Mouse (Mus musculus): ENCODE results near the gene Brf1. TPM values are rescaled to one million over a fixed set of nuclear protein-coding genes. Genes with fewer than 3 reads are reported as not detected.

The Brf1 gene
- polyA plus RNA-seq, 1 experiment from 2014 or later: 70.1 TPM

GRCm38 (mm10) chr12:112961872-112962271 is 38.6 kb downstream of the Brf1 start:
- no peaks in the 10 kb centered on the region for H3K9me3 ChIP-seq (ENCODE audit: low read length)
- H3K4me2 ChIP-seq (replicated peaks; ENCODE audit: low read depth, low read length): no peak overlapping the region
- H3K27ac ChIP-seq (ENCODE audit: low read length): no peak overlapping the region
- no peak for ATAC-seq (ENCODE audit: low FRiP score, low TSS enrichment)
- H3K36me3 ChIP-seq (ENCODE audit: insufficient read depth, low read length): peaks cover 73% of the 10 kb centered on the region
- H3K27me3 ChIP-seq (ENCODE audit: insufficient read depth, low read length): no peaks in the 10 kb centered on the region
- WGBS: 64% methylated on average over 5 of the region's 5 CpGs
- H3K9ac ChIP-seq (replicated peaks; ENCODE audit: low read length): no peak overlapping the region
- no peak overlapping the region for H3K4me3 ChIP-seq (ENCODE audit: low read length)
- H3K4me1 ChIP-seq (ENCODE audit: insufficient read depth, low read length): no peaks in the 10 kb centered on the region

DNA sequence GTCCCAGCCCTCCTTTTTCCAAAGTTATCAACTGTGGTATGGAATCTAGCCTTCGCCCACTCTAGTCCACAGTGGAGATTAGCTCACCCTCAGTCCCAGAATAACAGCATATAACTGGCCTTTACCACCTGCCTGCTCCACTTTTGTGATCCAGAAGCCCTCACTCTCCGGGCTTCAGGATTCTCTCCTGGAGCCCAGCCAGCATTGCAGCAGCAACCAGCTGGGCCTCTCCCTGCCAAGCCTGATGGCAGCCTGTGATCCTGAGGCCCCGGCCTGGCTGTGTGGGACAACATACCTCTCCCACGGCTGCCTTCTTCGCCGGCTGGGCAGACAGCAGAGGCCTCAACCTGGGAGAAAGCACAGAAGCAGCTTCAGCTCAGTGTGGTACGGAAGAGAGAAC is 39.1 kb downstream of the Brf1 start:
- Histone ChIP-seq H3K27ac (ENCODE audit: low read length) (no peak overlapping the region), H3K9ac (replicated peaks; ENCODE audit: low read length) (no peak overlapping the region), H3K36me3 (ENCODE audit: insufficient read depth, low read length) (peaks cover 69% of the 10 kb centered on the region), H3K4me3 (ENCODE audit: low read length) (no peak overlapping the region), H3K4me1 (ENCODE audit: insufficient read depth, low read length) (no peaks in the 10 kb centered on the region), H3K4me2 (replicated peaks; ENCODE audit: low read depth, low read length) (no peak overlapping the region), H3K27me3 (ENCODE audit: insufficient read depth, low read length) (no peaks in the 10 kb centered on the region), H3K9me3 (ENCODE audit: low read length) (no peaks in the 10 kb centered on the region)
- WGBS: 79% methylated on average over 7 of the region's 7 CpGs
- no peak for ATAC-seq (ENCODE audit: low FRiP score, low TSS enrichment)

GRCm38 (mm10) chr12:112959421-112959820 is 41.1 kb downstream of the Brf1 start:
- ATAC-seq (ENCODE audit: low FRiP score, low TSS enrichment): no peak
- Histone ChIP-seq H3K4me1 (ENCODE audit: insufficient read depth, low read length) (no peaks in the 10 kb centered on the region), H3K9ac (replicated peaks; ENCODE audit: low read length) (no peak overlapping the region), H3K27ac (ENCODE audit: low read length) (no peak overlapping the region), H3K36me3 (ENCODE audit: insufficient read depth, low read length) (peaks cover 51% of the 10 kb centered on the region), H3K9me3 (ENCODE audit: low read length) (no peaks in the 10 kb centered on the region), H3K4me3 (ENCODE audit: low read length) (no peak overlapping the region), H3K27me3 (ENCODE audit: insufficient read depth, low read length) (no peaks in the 10 kb centered on the region), H3K4me2 (replicated peaks; ENCODE audit: low read depth, low read length) (no peak overlapping the region)
- 88% methylated on average over 8 of the region's 8 CpGs for WGBS

DNA sequence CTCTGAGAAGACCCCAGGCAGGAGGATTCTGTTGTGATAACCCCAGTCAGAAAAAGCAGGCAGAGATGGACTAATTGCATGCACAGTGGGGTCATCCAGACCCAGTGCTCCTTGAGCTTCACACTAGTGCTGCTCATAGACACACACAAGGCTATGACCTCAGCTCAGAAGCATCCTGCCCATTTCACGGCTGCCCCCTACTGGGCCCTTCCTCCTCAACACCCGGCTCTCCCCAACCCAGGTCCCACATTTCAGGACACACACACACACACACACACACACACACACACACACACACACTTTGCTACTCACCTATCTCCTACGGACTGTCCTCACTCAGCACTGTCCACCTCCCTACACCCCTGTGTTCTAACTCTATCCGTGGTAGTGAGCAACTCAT is 42.2 kb downstream of the Brf1 start:
- Histone ChIP-seq H3K4me2 (replicated peaks; ENCODE audit: low read depth, low read length) (no peak overlapping the region), H3K4me1 (ENCODE audit: insufficient read depth, low read length) (no peaks in the 10 kb centered on the region), H3K4me3 (ENCODE audit: low read length) (no peak overlapping the region), H3K9me3 (ENCODE audit: low read length) (no peaks in the 10 kb centered on the region), H3K36me3 (ENCODE audit: insufficient read depth, low read length) (peaks cover 40% of the 10 kb centered on the region), H3K27ac (ENCODE audit: low read length) (no peak overlapping the region), H3K27me3 (ENCODE audit: insufficient read depth, low read length) (no peaks in the 10 kb centered on the region), H3K9ac (replicated peaks; ENCODE audit: low read length) (no peak overlapping the region)
- ATAC-seq (ENCODE audit: low FRiP score, low TSS enrichment): no peak
- WGBS: 38% methylated on average over 4 of the region's 4 CpGs

DNA sequence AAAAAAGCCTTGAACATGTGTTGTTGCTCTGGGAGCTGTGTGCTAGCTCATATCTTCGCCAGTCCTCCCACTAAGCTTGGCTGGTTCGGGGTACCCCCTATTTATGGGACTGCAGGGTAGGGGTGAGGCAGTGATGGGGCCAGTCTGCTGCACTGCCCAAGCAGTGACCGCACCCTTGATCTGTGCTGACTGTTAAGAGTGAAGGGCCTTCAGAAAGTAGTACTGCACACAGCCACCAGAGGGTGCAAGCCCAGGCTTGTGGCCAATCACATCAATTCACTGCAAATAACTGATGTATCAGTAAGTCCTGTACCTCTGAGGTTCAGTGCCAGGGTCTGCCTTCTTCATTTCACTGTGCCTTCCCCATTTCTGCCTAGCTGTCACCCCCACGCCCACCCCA is 44.7 kb downstream of the Brf1 start:
- no peaks in the 10 kb centered on the region for H3K27me3 ChIP-seq (ENCODE audit: insufficient read depth, low read length)
- no peak overlapping the region for H3K4me2 ChIP-seq (replicated peaks; ENCODE audit: low read depth, low read length)
- H3K9ac ChIP-seq (replicated peaks; ENCODE audit: low read length): no peak overlapping the region
- no peaks in the 10 kb centered on the region for H3K9me3 ChIP-seq (ENCODE audit: low read length)
- H3K4me3 ChIP-seq (ENCODE audit: low read length): no peak overlapping the region
- H3K36me3 ChIP-seq (ENCODE audit: insufficient read depth, low read length): peaks cover 16% of the 10 kb centered on the region
- no peak overlapping the region for H3K27ac ChIP-seq (ENCODE audit: low read length)
- H3K4me1 ChIP-seq (ENCODE audit: insufficient read depth, low read length): peaks cover 24% of the 10 kb centered on the region
- ATAC-seq (ENCODE audit: low FRiP score, low TSS enrichment): peak; percentile 18; the same call in 1 of the 2 replicates
- 31% methylated on average over 4 of the region's 4 CpGs for WGBS

DNA sequence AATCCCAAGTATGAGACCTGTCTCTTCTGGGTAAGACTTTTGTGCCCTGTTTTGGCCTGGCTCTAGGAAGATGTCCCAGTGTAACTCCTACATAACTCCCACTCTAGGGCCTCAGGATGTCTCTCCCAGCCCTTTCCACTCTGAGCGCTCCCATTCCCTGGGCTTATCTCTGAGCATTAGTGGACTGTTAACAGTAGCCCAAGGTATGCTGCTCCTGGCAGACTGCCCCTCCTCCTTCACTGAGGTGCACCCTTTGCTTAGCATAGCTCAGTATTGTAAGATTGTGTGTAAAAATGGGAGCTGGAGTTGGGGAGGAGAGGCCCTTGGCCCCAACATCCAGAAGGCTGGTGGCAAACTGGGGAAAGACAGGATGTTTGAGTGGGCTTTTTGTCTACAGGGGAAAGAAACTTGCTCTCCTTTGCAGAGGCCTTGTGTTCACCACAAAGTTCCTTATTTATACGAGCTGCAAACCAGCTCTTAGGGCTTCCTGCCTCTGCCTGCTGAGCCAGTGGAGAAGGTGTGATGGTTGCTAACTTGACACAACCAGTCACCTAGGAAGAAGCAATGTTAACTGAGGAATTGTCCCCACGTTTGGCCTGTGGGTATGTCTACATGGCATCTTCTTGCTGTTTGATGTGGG is 47.5 kb downstream of the Brf1 start:
- H3K4me3 ChIP-seq (ENCODE audit: low read length): no peak overlapping the region
- no peak overlapping the region for H3K9ac ChIP-seq (replicated peaks; ENCODE audit: low read length)
- H3K27ac ChIP-seq (ENCODE audit: low read length): peak overlapping the region; percentile 43; the same call in 1 of the 2 replicates
- H3K4me1 ChIP-seq (ENCODE audit: insufficient read depth, low read length): peaks cover 37% of the 10 kb centered on the region
- no peak for ATAC-seq (ENCODE audit: low FRiP score, low TSS enrichment)
- no peak overlapping the region for H3K4me2 ChIP-seq (replicated peaks; ENCODE audit: low read depth, low read length)
- H3K9me3 ChIP-seq (ENCODE audit: low read length): no peaks in the 10 kb centered on the region
- 0 out of 2 replicates have a peak, but pooled peaks cover 2% of the 10 kb centered on the region for H3K36me3 ChIP-seq (ENCODE audit: insufficient read depth, low read length)
- no peaks in the 10 kb centered on the region for H3K27me3 ChIP-seq (ENCODE audit: insufficient read depth, low read length)
- WGBS: 78% methylated on average over 3 of the region's 3 CpGs

DNA sequence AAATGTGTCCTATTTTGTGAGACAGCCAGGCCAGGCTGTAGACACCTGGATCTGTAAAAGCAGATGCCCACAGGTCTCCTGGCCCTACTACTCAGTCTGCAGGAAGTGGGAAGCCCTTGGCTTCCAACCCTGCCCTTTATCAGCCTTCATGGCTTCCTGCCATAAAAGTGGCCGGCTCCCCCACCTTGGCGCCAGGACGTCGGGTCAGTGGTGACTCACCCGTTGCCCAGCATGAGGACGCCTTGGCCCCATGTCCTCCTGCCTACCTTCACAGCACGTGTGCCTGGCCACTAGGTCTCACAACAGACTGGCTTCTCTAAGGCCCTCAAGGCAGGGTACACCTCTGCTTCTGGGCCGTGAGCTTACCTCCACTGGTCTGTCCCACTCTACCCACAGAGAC is 48.1 kb downstream of the Brf1 start:
- WGBS: 25% methylated on average over 8 of the region's 8 CpGs
- no peak for ATAC-seq (ENCODE audit: low FRiP score, low TSS enrichment)
- Histone ChIP-seq H3K4me1 (ENCODE audit: insufficient read depth, low read length) (peaks cover 39% of the 10 kb centered on the region), H3K9ac (replicated peaks; ENCODE audit: low read length) (0 out of 2 replicates have a peak overlapping the region, but pooled peaks have one; percentile 13), H3K9me3 (ENCODE audit: low read length) (no peaks in the 10 kb centered on the region), H3K27me3 (ENCODE audit: insufficient read depth, low read length) (no peaks in the 10 kb centered on the region), H3K36me3 (ENCODE audit: insufficient read depth, low read length) (0 out of 2 replicates have a peak, but pooled peaks cover 2% of the 10 kb centered on the region), H3K4me3 (ENCODE audit: low read length) (no peak overlapping the region), H3K27ac (ENCODE audit: low read length) (peak overlapping the region; percentile 43; the same call in 1 of the 2 replicates), H3K4me2 (replicated peaks; ENCODE audit: low read depth, low read length) (no peak overlapping the region)

DNA sequence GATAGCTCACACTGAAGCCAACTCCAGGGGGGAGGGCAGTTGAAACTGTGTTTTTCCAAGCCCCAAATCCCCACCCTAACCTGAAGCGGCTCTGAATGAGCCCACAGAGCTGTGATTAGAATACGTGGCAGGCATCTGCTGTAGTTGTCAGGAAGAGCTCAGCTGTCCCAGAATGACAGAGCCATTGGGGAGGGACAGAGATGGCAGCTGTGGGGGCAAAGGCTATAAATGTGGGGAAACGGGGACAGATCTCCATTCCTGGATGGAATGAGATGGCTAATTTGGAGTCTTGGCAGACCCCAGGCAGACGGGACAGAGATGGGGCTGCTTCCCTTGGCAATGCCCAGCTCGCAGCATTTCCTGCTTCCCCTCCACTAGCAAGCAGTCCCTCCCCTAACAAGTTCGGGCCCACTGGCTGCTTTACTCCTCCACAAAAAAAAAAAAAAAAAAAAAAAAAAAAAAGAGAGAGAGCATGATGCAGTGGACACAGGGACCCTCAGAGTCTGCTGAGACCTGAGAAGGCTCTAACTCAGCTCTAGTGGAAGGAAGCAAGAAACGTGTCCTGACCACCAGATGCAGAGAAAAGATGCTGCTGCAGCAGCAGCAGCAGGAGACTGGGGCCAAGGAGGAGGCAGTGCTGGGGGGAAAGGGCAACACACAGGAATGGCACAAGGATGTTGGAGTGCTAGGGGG is 49.2 kb downstream of the Brf1 start:
- H3K27me3 ChIP-seq (ENCODE audit: insufficient read depth, low read length): no peaks in the 10 kb centered on the region
- H3K36me3 ChIP-seq (ENCODE audit: insufficient read depth, low read length): no peaks in the 10 kb centered on the region
- H3K4me1 ChIP-seq (ENCODE audit: insufficient read depth, low read length): peaks cover 39% of the 10 kb centered on the region
- H3K4me3 ChIP-seq (ENCODE audit: low read length): no peak overlapping the region
- peak overlapping the region; percentile 86 for H3K27ac ChIP-seq (ENCODE audit: low read length)
- ATAC-seq (ENCODE audit: low FRiP score, low TSS enrichment): no peak
- peak overlapping the region; percentile 88 for H3K4me2 ChIP-seq (replicated peaks; ENCODE audit: low read depth, low read length)
- H3K9me3 ChIP-seq (ENCODE audit: low read length): no peaks in the 10 kb centered on the region
- H3K9ac ChIP-seq (replicated peaks; ENCODE audit: low read length): 0 out of 2 replicates have a peak overlapping the region, but pooled peaks have one; percentile 78
- WGBS: 8% methylated on average over 7 of the region's 7 CpGs

DNA sequence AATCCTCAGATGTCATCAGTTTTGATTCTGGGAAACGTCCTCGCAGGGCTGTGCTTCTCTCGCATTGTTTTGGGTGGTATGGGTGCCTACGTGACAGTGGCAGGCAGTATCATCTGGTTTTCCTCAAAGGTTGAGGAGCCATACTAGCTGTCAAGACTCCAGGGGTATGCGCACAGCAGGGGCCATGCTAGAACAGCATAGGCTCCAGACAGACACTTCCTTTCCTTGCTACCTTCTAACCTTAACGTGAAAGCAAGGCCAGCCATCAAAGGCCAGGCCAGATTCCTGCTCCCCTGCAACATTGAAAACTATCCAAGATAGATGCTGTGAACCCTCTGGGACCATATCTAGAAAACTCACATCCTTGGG is 49.8 kb downstream of the Brf1 start:
- peak overlapping the region; percentile 78 for H3K9ac ChIP-seq (replicated peaks; ENCODE audit: low read length)
- H3K4me3 ChIP-seq (ENCODE audit: low read length): peak overlapping the region; percentile 63
- H3K36me3 ChIP-seq (ENCODE audit: insufficient read depth, low read length): no peaks in the 10 kb centered on the region
- no peaks in the 10 kb centered on the region for H3K27me3 ChIP-seq (ENCODE audit: insufficient read depth, low read length)
- no peaks in the 10 kb centered on the region for H3K9me3 ChIP-seq (ENCODE audit: low read length)
- peaks cover 39% of the 10 kb centered on the region for H3K4me1 ChIP-seq (ENCODE audit: insufficient read depth, low read length)
- H3K27ac ChIP-seq (ENCODE audit: low read length): peak overlapping the region; percentile 86
- ATAC-seq (ENCODE audit: low FRiP score, low TSS enrichment): peak; percentile 5; the same call in 1 of the 2 replicates
- H3K4me2 ChIP-seq (replicated peaks; ENCODE audit: low read depth, low read length): peak overlapping the region; percentile 88
- WGBS: 4% methylated on average over 6 of the region's 6 CpGs
